Mouse (Mus musculus) CH12.LX (cell line): ENCODE results near the gene Arhgef18. TPM values are rescaled to one million over a fixed set of nuclear protein-coding genes. Genes with fewer than 3 reads are reported as not detected.

Experiments used
- DNase-seq: peaks from one replicate; pipeline ENCODE4 v3.0.0-alpha.2; 2013; ENCODE audit errors: extremely low read depth
- H3K27ac ChIP-seq: 2 replicates; pipeline ENCODE4 v1.5.1; 2012; ENCODE audit warnings: low read depth, mild to moderate bottlenecking, control low read depth, moderate library complexity; ENCODE audit not compliant: insufficient read depth
- H3K27me3 ChIP-seq: replicated peaks from 2 replicates; pipeline ENCODE3; 2012; ENCODE audit warnings: inconsistent platforms
- H3K36me3 ChIP-seq, 2 experiments: replicated peaks in 1 of 2; 2 replicates each; pipeline versions ENCODE3 to v1.6.1; 2012; ENCODE audit warnings: inconsistent platforms in 1 of 2, low read length in 1 of 2, mild to moderate bottlenecking in 1 of 2, mixed read lengths in 1 of 2, moderate library complexity in 1 of 2; ENCODE audit not compliant: control insufficient read depth in 1 of 2, insufficient read depth in 1 of 2
- H3K4me1 ChIP-seq, 2 experiments: 2 replicates each; pipeline ENCODE4 v1.6.1; 2012; ENCODE audit warnings: inconsistent platforms in 1 of 2, moderate library complexity in 1 of 2; ENCODE audit not compliant: insufficient read depth in 2 of 2, control insufficient read depth in 1 of 2
- H3K4me2 ChIP-seq: 2 replicates; pipeline ENCODE4 v1.6.1; 2012; ENCODE audit warnings: low read depth, mild to moderate bottlenecking, control low read depth; ENCODE audit not compliant: poor library complexity, insufficient read depth, severe bottlenecking
- H3K4me3 ChIP-seq, 3 experiments: fragments of 150-350 bp in 1 of 3; sonication (generic) in 1 of 3; replicated peaks in 1 of 3; 2 replicates each; pipeline versions ENCODE3 to v1.5.1; 2011 to 2012; ENCODE audit warnings: low read depth in 2 of 3, low read length in 2 of 3, mild to moderate bottlenecking in 2 of 3, moderate library complexity in 2 of 3, control low read depth in 1 of 3, improper control_type of control experiment in 1 of 3, inconsistent platforms in 1 of 3, mixed read lengths in 1 of 3; ENCODE audit not compliant: poor library complexity in 1 of 3
- H3K79me2 ChIP-seq: replicated peaks from 2 replicates; pipeline ENCODE4 v1.6.1; 2012; ENCODE audit warnings: mild to moderate bottlenecking, moderate library complexity; ENCODE audit not compliant: control insufficient read depth, poor library complexity, insufficient read depth, severe bottlenecking; ENCODE audit errors: extremely low read depth
- H3K9ac ChIP-seq: 2 replicates; pipeline ENCODE4 v1.6.1; 2012; ENCODE audit warnings: low read depth, mild to moderate bottlenecking, control low read depth, moderate library complexity; ENCODE audit not compliant: insufficient read depth
- H3K9me3 ChIP-seq: replicated peaks from 2 replicates; pipeline ENCODE3; 2012; ENCODE audit warnings: low read length, inconsistent platforms, mixed read lengths
- BHLHE40 ChIP-seq: IDR thresholded peaks from 2 replicates; pipeline ENCODE4 v1.6.1; 2011; ENCODE audit warnings: mild to moderate bottlenecking, low read depth, low read length, improper control_type of control experiment
- HCFC1 ChIP-seq: IDR thresholded peaks from 2 replicates; pipeline ENCODE4 v1.6.1; 2012; ENCODE audit warnings: low read depth, mild to moderate bottlenecking, inconsistent platforms, low read length, improper control_type of control experiment
- IRF4 ChIP-seq: IDR thresholded peaks from 2 replicates; pipeline ENCODE4 v1.6.1; 2014; ENCODE audit warnings: low read depth, mild to moderate bottlenecking, inconsistent platforms, low read length, improper control_type of control experiment
- JUN ChIP-seq: IDR thresholded peaks from 2 replicates; pipeline ENCODE4 v1.6.1; 2011; ENCODE audit warnings: low read depth, mild to moderate bottlenecking, low read length, improper control_type of control experiment, moderate library complexity; ENCODE audit not compliant: insufficient read depth
- JUND ChIP-seq: conservative IDR thresholded peaks from 2 replicates; pipeline ENCODE4 v1.6.1; 2011; ENCODE audit warnings: low read depth, low read length, improper control_type of control experiment
- KAT2A ChIP-seq: IDR thresholded peaks from 2 replicates; pipeline ENCODE4 v1.6.1; 2012; ENCODE audit warnings: low read length, improper control_type of control experiment, inconsistent platforms; ENCODE audit not compliant: insufficient replicate concordance
- MAX ChIP-seq: IDR thresholded peaks from 2 replicates; pipeline ENCODE4 v1.6.1; 2011; ENCODE audit warnings: low read length, improper control_type of control experiment
- MEF2A ChIP-seq: IDR thresholded peaks from 2 replicates; pipeline ENCODE4 v1.6.1; 2014; ENCODE audit warnings: low read depth, mild to moderate bottlenecking, inconsistent platforms, low read length, improper control_type of control experiment, borderline replicate concordance
- MXI1 ChIP-seq: IDR thresholded peaks from 2 replicates; pipeline ENCODE4 v1.6.1; 2011; ENCODE audit warnings: mild to moderate bottlenecking, low read depth, low read length, improper control_type of control experiment
- NELFE ChIP-seq: IDR thresholded peaks from 2 replicates; pipeline ENCODE4 v1.6.1; 2011; ENCODE audit warnings: low read depth, low read length, improper control_type of control experiment
- NRF1 ChIP-seq: IDR thresholded peaks from 2 replicates; pipeline ENCODE4 v1.6.1; 2014; ENCODE audit warnings: low read depth, mild to moderate bottlenecking, inconsistent platforms, low read length, improper control_type of control experiment, moderate library complexity
- PAX5 ChIP-seq: IDR thresholded peaks from 2 replicates; pipeline ENCODE4 v1.6.1; 2012; ENCODE audit warnings: low read length, inconsistent platforms, mixed read lengths
- POLR2A ChIP-seq: IDR thresholded peaks from 2 replicates; pipeline ENCODE4 v1.6.1; 2011; ENCODE audit warnings: low read depth, mild to moderate bottlenecking, improper control_type of control experiment, low read length
- POLR2AphosphoS2 ChIP-seq: IDR thresholded peaks from 2 replicates; pipeline ENCODE4 v1.6.1; 2011; ENCODE audit warnings: low read depth, low read length, improper control_type of control experiment
- RAD21 ChIP-seq: IDR thresholded peaks from 2 replicates; pipeline ENCODE4 v1.6.1; 2011; ENCODE audit warnings: low read depth, mild to moderate bottlenecking, low read length, improper control_type of control experiment, moderate library complexity
- SIN3A ChIP-seq: IDR thresholded peaks from 2 replicates; pipeline ENCODE4 v1.6.1; 2012; ENCODE audit warnings: low read length, improper control_type of control experiment, inconsistent platforms
- SMC3 ChIP-seq: IDR thresholded peaks from 2 replicates; pipeline ENCODE4 v1.6.1; 2011; ENCODE audit warnings: low read depth, low read length, improper control_type of control experiment
- TCF12 ChIP-seq: IDR thresholded peaks from 2 replicates; pipeline ENCODE4 v1.6.1; 2014; ENCODE audit warnings: low read depth, mild to moderate bottlenecking, inconsistent platforms, low read length, improper control_type of control experiment
- UBTF ChIP-seq: IDR thresholded peaks from 2 replicates; pipeline ENCODE4 v1.6.1; 2012; ENCODE audit warnings: low read depth, mild to moderate bottlenecking, inconsistent platforms, low read length, improper control_type of control experiment, moderate library complexity
- USF2 ChIP-seq: conservative IDR thresholded peaks from 2 replicates; pipeline ENCODE4 v1.6.1; 2011; ENCODE audit warnings: low read depth, low read length, improper control_type of control experiment
- ZC3H11A ChIP-seq: IDR thresholded peaks from 2 replicates; pipeline ENCODE4 v1.6.1; 2012; ENCODE audit warnings: low read depth, mild to moderate bottlenecking, inconsistent platforms, low read length, improper control_type of control experiment
- ZMIZ1 ChIP-seq: IDR thresholded peaks from 2 replicates; pipeline ENCODE4 v1.6.1; 2012; ENCODE audit warnings: low read depth, mild to moderate bottlenecking, inconsistent platforms, low read length, improper control_type of control experiment
- ZNF384 ChIP-seq: IDR thresholded peaks from 2 replicates; pipeline ENCODE4 v1.6.1; 2012; ENCODE audit warnings: low read depth, low read length, improper control_type of control experiment, inconsistent platforms
- dilution Hi-C: fragments of 300-500 bp; cut with MboI; formaldehyde crosslinking; loops from 2 replicates; pipeline ENCODE4 v1.14.3; 2020; ENCODE audit warnings: low sequenced_read_pairs; ENCODE audit not compliant: extremely low pct_unique_long_range_greater_than_20kb, extremely low pct_ligation_motif_present
- in situ Hi-C: fragments of 300-500 bp; cut with MboI; formaldehyde crosslinking; loops from 3 replicates; pipeline ENCODE4 v1.14.3; 2019; ENCODE audit warnings: low sequenced_read_pairs, low pct_ligation_motif_present, low pct_unique_long_range_greater_than_20kb, mixed read lengths
- polyA plus RNA-seq: library from polyadenylated mRNA; unstranded; fragments of >175 nt; gene quantifications from 2 replicates; pipeline ENCODE4 v1.2.1, GENCODE M21; 2012; ENCODE audit warnings: low read depth; ENCODE audit not compliant: insufficient read length
- total RNA-seq, 2 experiments: library from RNA; depleted of rRNA; stranded (reverse); fragments of 300-350 nt in 1 of 2; fragments of >200 nt in 1 of 2; gene quantifications; 2 replicates each; pipeline ENCODE4 v1.2.3; 2012 to 2014

Gene Arhgef18
- total and polyA plus RNA-seq, 3 experiments: 0.21 to 0.26 TPM; not detected in 1

- no peak for DNase-seq
- Histone ChIP-seq H3K79me2 (no peaks in the 10 kb centered on the region), H3K36me3 (no peaks in the 10 kb centered on the region), H3K9ac (no peak overlapping the region), H3K4me1 (no peaks in the 10 kb centered on the region), H3K9me3 (no peaks in the 10 kb centered on the region), H3K4me3 (no peak overlapping the region), H3K4me2 (no peak overlapping the region), H3K27ac (no peak overlapping the region)
- dilution Hi-C loops: no loop called here
- in situ Hi-C loops: no loop called here
- TF ChIP-seq SMC3 (no peak), SIN3A (no peak), KAT2A (no peak), USF2 (no peak), MAX (no peak), JUND (no peak), PAX5 (no peak), ZNF384 (no peak), ZMIZ1 (no peak), UBTF (no peak), RAD21 (no peak), POLR2A (no peak), HCFC1 (no peak), MXI1 (no peak), NRF1 (no peak), MEF2A (no peak), JUN (no peak), POLR2AphosphoS2 (no peak), IRF4 (no peak), ZC3H11A (no peak)
- TF ChIP-seq, all 38 proteins: peak for 0
- no peaks in the 10 kb centered on the region for H3K27me3 ChIP-seq
Measured at GRCm38 (mm10) chr8:3429966-3430365, 37.2 kb downstream of the Arhgef18 start.

- Histone ChIP-seq H3K9ac (no peak overlapping the region), H3K4me2 (no peak overlapping the region), H3K9me3 (no peaks in the 10 kb centered on the region), H3K36me3 (no peaks in the 10 kb centered on the region), H3K79me2 (no peaks in the 10 kb centered on the region), H3K4me1 (no peaks in the 10 kb centered on the region), H3K27ac (no peak overlapping the region)
- no peak for DNase-seq
- in situ Hi-C loops (no loop called here), dilution Hi-C loops (no loop called here)
- no peak for TF ChIP-seq TCF12
- no peak for TF ChIP-seq NELFE
- TF ChIP-seq BHLHE40: no peak
- TF ChIP-seq, all 38 proteins: peak for 0
- Histone ChIP-seq H3K4me3 (no peak overlapping the region), H3K27me3 (no peaks in the 10 kb centered on the region)
Measured at GRCm38 (mm10) chr8:3431113-3431512, 38.3 kb downstream of the Arhgef18 start.
